Mouse (Mus musculus) ES-CJ7 (cell line): ENCODE measurements at regions not wholly inside any gene's neighbourhood (a gene's known extent, or its start where the extent isn't known, plus 50 kb on each side); places are given as distances from the start of the nearest gene placed in this dataset.
A peak's percentile ranks its signal among the peaks of the same experiment; 100 is the strongest.

Source experiments
- DNase-seq: peaks from one replicate; pipeline ENCODE4 v3.0.0; 2011; ENCODE audit warnings: low read depth, low spot score

DNA sequence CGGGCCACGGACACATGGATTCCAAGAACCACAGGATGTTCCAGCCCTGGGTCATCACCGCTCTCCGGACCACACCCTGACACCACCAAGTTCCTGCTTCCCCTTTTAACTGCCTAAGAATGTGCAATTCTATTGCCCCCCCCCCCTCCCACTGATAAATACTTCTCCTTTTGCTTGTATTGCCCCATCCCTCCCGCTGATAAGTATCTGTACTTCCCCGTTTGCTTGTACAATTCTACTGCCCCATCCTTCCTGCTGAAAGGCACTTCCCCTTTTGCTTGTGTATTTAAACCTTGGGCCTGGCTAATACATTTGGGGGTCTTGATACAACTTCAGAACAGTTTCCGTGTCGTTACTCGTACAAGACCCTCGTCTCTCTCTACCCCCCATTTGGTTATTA, 214.4 kb upstream of the Gm20918 start:
- peak; percentile 5 for DNase-seq
